Mouse (Mus musculus) cortical plate, adult 2 months (tissue): ENCODE measurements around the gene Lgr4.

Experiments
- CTCF ChIP-seq: fragments of 200-500 bp; IDR thresholded peaks from 2 replicates; pipeline ENCODE4 v1.5.1; 2011; ENCODE audit warnings: mild to moderate bottlenecking, control low read depth, low read length; ENCODE audit not compliant: insufficient read depth; ENCODE audit errors: extremely low read depth
- POLR2A ChIP-seq: fragments of 200-500 bp; IDR thresholded peaks from 2 replicates; pipeline ENCODE4 v1.6.1; 2011; ENCODE audit warnings: mild to moderate bottlenecking, low read length, control low read depth; ENCODE audit not compliant: insufficient read depth; ENCODE audit errors: extremely low read depth

DNA sequence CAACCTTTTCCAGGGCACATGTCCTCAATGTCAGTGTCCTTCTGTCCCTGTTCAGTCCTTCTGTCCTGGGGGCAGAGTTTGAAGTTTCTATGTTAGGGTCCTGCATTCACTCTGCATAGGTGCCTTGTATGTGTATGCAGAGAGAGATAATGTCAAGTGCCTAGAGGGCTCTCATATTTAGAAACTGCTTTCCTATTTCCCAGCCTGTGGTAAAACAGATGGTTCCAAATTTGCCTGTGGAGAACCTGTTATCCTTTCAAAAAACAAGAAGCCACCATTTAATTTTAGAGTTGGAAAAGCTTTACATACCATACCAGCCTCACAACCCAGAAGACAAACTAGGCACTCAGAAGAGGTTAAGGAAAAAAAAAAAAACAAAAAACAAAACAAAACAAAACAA, 32.1 kb downstream of the Lgr4 start:
- no peak for TF ChIP-seq POLR2A
- no peak for TF ChIP-seq CTCF
